Mouse (Mus musculus) hindbrain, embryonic 16.5 days (tissue): ENCODE results near the gene Hmgn5. TPM values are rescaled to one million over a fixed set of nuclear protein-coding genes. Genes with fewer than 3 reads are reported as not detected.

Source experiments
- polyA plus RNA-seq: library from polyadenylated mRNA; unstranded; fragments of >200 nt; fragmentation: Nextera tagmentation; extraction: Ambion mirVana; gene quantifications from 2 replicates; pipeline ENCODE4 v1.2.1, GENCODE M21; 2015

The Hmgn5 gene
- polyA plus RNA-seq, 1 experiment from 2014 or later = 10.1 TPM

Other genes with a start within 250 kb of the Hmgn5 start
- gene Brwd3, start 179.0 kb downstream of the Hmgn5 start, polyA plus RNA-seq = 2.0 and 2.3 TPM in 2 replicates
- 171 and 181 TPM in 2 replicates for gene Sh3bgrl, start 82.0 kb upstream of the Hmgn5 start, polyA plus RNA-seq
- 0.15 TPM in 1 of 2 replicates, not detected in the other for gene Gm6377, start 183.4 kb upstream of the Hmgn5 start, polyA plus RNA-seq